Mouse (Mus musculus) left cerebral cortex, adult 6 months (tissue): ENCODE measurements around the gene Abca8b. TPM values are rescaled to one million over a fixed set of nuclear protein-coding genes. Genes with fewer than 3 reads are reported as not detected.

ENCODE experiments used
- long read RNA-seq, 2 experiments: library from polyadenylated mRNA; unstranded; transcript quantifications; one replicate each; pipeline ENCODE4 v2.0.0; 2019 to 2020
- polyA plus RNA-seq: library from polyadenylated mRNA; unstranded; fragments of <200 nt; fragmentation: Nextera tagmentation; gene quantifications from 2 replicates; pipeline ENCODE4 v1.2.3, GENCODE M21; 2021

The Abca8b gene
- 1.4 and 1.9 TPM in 2 replicates for polyA plus RNA-seq
- long read RNA-seq, experiment 1, partial matches to known transcripts = 2 of 6 reads
- long read RNA-seq, experiment 1, other reads (novel, unspliced or antisense) = 4 of 6 reads
- long read RNA-seq, experiment 2, partial matches to known transcripts = 0 of 3 reads
- long read RNA-seq, experiment 2, other reads (novel, unspliced or antisense) = 3 of 3 reads

GRCm38 (mm10) chr11:109995624-109996023 lies at the start of gene Abca8b:
Abca8b (minus strand) TSS chr11:109995845.

Other genes starting within 250 kb of the Abca8b start
- not detected in 2 replicates for gene 1700012B07Rik, start 167.8 kb downstream of the Abca8b start, polyA plus RNA-seq
- 1.4 and 3.2 TPM in 2 replicates for gene Abca8a, start 100.1 kb upstream of the Abca8b start, polyA plus RNA-seq
- 1.4 and 1.6 TPM in 2 replicates for gene Abca9, start 172.4 kb upstream of the Abca8b start, polyA plus RNA-seq